Mouse (Mus musculus) testis, adult 10 weeks (tissue): Measurements from ENCODE around the gene Mlycd. TPM values are rescaled to one million over a fixed set of nuclear protein-coding genes. Genes with fewer than 3 reads are reported as not detected.

Experiments
- polyA plus RNA-seq: library from polyadenylated mRNA; stranded (reverse); fragments of 350-450 nt; fragmentation: Illumina TruSeq; extraction: RNeasy Lipid Tissue Mini Kit (QIAGEN cat#74804); gene quantifications from one replicate; pipeline ENCODE4 v1.2.3, GENCODE M21; 2014; ENCODE audit warnings: low read depth, low replicate concordance

Mlycd gene
- 0.41 TPM for polyA plus RNA-seq

DNA sequence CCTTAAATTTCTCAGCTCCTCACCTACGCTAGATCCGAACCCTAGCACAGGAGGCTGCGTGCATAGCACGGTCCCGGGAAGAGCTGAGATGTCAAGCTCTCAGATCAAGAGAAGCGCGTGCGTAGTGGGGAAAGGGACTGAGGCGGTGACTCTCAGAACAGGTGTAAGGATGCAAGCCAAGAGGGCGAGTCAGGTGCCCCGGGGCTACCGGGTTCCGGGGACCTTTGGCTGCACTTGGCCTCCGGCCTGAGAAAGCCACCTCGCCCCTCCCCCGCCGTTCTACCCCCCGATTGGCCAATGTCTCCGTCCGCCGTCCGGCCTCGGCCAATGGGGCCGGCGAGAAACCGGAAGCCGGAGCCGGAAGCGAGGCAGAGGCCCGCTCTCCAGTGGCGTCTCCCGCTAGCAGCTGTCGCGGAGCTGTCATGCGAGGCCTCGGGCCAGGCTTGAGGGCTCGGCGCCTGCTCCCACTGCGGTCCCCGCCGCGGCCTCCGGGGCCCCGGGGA, at the start of gene Mlycd:
Mlycd (plus strand) TSS at position 355 of the 503 bp plus-strand sequence.

DNA sequence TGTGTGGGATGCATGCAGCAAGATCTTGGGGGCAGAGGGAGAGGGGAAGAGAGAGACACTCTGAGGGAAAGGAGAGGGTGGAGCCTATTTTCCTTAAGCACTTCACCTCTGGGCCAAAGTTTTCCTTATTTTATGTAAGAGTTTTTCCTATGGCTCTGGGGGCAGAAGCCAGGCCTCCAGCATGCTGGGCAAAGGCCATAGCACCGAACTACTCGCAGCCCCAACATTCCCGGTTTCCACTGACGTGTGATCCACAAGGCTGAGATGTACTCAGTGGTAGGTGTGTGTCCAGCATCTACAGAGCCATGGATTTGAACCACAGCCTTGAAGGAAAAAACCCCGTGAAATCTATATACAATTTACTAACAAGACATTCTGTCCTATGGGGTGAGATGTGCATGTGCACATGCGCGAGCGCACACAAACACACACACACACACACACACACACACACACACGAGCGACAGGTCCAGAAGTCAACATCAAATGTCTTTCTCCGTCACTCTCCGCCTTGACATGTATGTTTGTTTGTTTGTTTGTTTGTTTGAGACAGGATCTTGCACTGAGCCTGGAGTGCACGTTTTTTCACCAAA, 39.0 kb downstream of the Mlycd start, which contains the start of gene Osgin1:
Osgin1 (plus strand) TSS at position 543 of the 593 bp plus-strand sequence.

DNA sequence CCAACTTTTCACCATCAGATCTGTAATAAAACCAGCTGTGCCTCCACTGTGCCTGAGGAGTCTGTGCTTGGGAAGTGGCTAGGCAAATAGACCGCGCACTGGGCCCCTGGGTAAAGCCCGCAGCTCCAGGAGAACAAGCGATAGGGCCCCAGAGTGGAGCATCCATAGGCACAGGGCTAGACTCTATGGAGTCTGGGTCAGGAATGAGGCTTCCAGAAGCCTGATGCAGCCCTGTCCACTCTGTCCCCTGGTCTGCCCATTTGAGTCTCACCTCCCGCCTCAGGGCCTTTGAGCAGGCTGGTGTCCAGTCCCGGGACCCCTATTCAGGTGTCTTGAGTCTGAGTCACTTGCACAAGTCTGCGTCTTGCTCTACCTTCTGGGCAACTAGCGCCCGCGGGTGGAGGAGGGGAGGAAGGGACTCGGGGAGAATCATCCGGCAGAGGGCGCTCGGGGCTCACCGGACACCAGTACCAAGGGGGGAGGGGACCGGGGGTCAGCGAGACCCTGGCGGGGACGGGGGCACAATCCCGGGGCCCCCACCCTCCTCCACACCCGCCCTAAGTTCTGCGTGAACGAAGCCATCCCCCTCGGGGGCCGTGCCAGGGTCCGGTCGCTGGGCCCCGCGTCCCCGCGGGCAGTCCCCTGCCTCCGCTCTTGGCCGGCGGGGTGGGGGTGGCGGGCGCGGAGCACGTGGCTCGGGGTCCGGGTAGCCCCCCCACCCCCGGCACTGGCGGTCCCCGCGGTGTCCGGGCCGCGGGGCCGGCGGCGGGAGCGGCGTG, 51.7 kb downstream of the Mlycd start, which contains the start of gene Necab2:
Necab2 (plus strand) TSS at position 509 of the 779 bp plus-strand sequence.

Other genes with a start within 250 kb of the Mlycd start
- gene Hsbp1, start 50.4 kb upstream of the Mlycd start, polyA plus RNA-seq, result 563 TPM
- 6.7 TPM for gene Osgin1, start 39.2 kb downstream of the Mlycd start, polyA plus RNA-seq
- 0.63 TPM for gene Necab2, start 51.8 kb downstream of the Mlycd start, polyA plus RNA-seq
- 0.17 TPM for gene Slc38a8, start 106.8 kb downstream of the Mlycd start, polyA plus RNA-seq
- gene Mbtps1, start 163.9 kb downstream of the Mlycd start, polyA plus RNA-seq, result 16.9 TPM
- gene Hsdl1, start 180.3 kb downstream of the Mlycd start, polyA plus RNA-seq, result 6.0 TPM
- 38.7 TPM for gene Dnaaf1, start 180.4 kb downstream of the Mlycd start, polyA plus RNA-seq
- not detected for gene Taf1c, start 210.3 kb downstream of the Mlycd start, polyA plus RNA-seq
- gene Adad2, start 217.9 kb downstream of the Mlycd start, polyA plus RNA-seq, result 0.21 TPM
- 1.4 TPM for gene Kcng4, start 240.8 kb downstream of the Mlycd start, polyA plus RNA-seq